In the genomic region with DNA sequence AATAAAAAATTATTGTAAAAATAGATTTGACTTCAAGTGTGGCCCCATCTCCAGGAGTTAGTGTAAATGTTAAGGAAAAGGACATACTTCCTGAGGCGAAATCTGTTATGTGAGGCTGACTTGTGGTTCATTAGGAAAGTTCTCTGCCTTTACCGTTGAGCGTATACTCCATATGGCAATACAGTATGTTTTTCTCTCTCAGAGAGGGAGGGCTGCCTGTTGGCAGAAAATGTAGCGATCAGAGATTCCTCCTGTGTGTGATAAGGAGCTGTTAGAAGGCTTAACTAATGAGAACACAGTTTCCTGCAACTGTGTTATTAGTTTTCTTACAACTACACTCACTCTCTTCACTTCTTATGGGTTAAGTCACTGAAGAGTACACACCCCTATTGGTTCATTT, we compare ENCODE assay signal across 15 mouse cellular contexts.
"Had no signal": no experiment of that assay in that cellular context is flagged by ENCODE, and none has a peak within 500 bp of the region (broad histone marks: within the 10 kb centered on the region; RNA-seq: fewer than 3 reads in every experiment).

No protein-coding gene starts in this region.

- H3K4me3 ChIP-seq: kidney, embryonic 15.5 days; limb, embryonic 10.5 days; limb, embryonic 13.5 days; liver, embryonic 12.5 days; liver, embryonic 15.5 days; midbrain, embryonic 13.5 days had no signal

- H3K36me3 ChIP-seq: kidney, embryonic 15.5 days; limb, embryonic 10.5 days; limb, embryonic 13.5 days; liver, embryonic 12.5 days; liver, embryonic 15.5 days; midbrain, embryonic 13.5 days had no signal

- H3K4me2 ChIP-seq: kidney, embryonic 15.5 days; limb, embryonic 13.5 days; liver, embryonic 12.5 days; liver, embryonic 15.5 days; midbrain, embryonic 13.5 days had no signal

- H3K9me3 ChIP-seq: kidney, embryonic 15.5 days; limb, embryonic 10.5 days; limb, embryonic 13.5 days; liver, embryonic 12.5 days; liver, embryonic 15.5 days; midbrain, embryonic 13.5 days had no signal

- ATAC-seq: liver, embryonic 12.5 days; midbrain, embryonic 13.5 days; midbrain, embryonic 16.5 days had no signal

- DNase-seq: kidney, adult 8-10 months; kidney, postnatal 10 days; kidney, postnatal 36 days; liver; lung, adult 2 months; lung, postnatal 14 days; lung, postnatal 4 days; thymus, adult 18-20 months had no signal

- H3K27me3 ChIP-seq: kidney, embryonic 15.5 days; limb, embryonic 13.5 days; liver, embryonic 12.5 days; liver, embryonic 15.5 days; midbrain, embryonic 13.5 days had no signal

- H3K4me1 ChIP-seq: kidney, embryonic 15.5 days; limb, embryonic 10.5 days; limb, embryonic 13.5 days; liver, embryonic 12.5 days; liver, embryonic 15.5 days; midbrain, embryonic 13.5 days had no signal

- H3K27ac ChIP-seq: kidney, embryonic 15.5 days; limb, embryonic 10.5 days; limb, embryonic 13.5 days; liver, embryonic 12.5 days; liver, embryonic 15.5 days; midbrain, embryonic 13.5 days had no signal

- H3K9ac ChIP-seq: kidney, embryonic 15.5 days; limb, embryonic 13.5 days; liver, embryonic 12.5 days; liver, embryonic 15.5 days; midbrain, embryonic 13.5 days had no signal
